Mouse (Mus musculus): Measurements from ENCODE around the gene Phf23.
"Not testable (repeated sequence)": the region's sequence is repeated elsewhere in the genome, so short reads cannot be mapped to it uniquely, and the experiment has no call there.

Gene Phf23

GRCm38 (mm10) chr11:69999666-70000065, 4.1 kb downstream of the Phf23 start:
- DNase-seq (ENCODE audit: low spot score) = no peak

- DNase-seq (ENCODE audit: low spot score) = peak; percentile 88
Observed at GRCm38 (mm10) chr11:70000396-70000898, 4.9 kb downstream of the Phf23 start, which contains the start of gene Dvl2. Gene Dvl2 (plus strand): TSS chr11:70000595.

DNA sequence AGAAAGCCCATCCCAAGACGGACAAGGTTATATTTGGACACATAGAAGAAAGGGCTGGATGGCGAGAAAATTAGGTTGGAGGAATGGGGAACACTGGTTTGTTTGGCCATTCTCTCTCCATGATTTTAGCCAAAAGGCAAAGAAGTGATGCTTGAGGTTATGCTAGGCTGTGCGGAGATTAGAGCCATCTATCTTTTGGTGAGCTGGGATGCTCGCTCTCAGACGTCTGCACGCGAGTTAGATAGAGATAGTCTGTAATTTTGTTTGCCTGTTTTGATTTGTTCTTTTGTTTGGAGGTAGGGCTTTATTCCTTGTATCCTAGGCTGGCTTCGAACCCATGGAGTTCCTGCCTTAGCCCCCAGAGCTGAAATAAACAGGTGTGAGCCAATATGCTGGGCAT, 5.6 kb downstream of the Phf23 start:
- no peak for DNase-seq (ENCODE audit: low spot score)

GRCm38 (mm10) chr11:70001865-70002264, 6.3 kb downstream of the Phf23 start:
- DNase-seq (ENCODE audit: low spot score) = peak; percentile 69

DNA sequence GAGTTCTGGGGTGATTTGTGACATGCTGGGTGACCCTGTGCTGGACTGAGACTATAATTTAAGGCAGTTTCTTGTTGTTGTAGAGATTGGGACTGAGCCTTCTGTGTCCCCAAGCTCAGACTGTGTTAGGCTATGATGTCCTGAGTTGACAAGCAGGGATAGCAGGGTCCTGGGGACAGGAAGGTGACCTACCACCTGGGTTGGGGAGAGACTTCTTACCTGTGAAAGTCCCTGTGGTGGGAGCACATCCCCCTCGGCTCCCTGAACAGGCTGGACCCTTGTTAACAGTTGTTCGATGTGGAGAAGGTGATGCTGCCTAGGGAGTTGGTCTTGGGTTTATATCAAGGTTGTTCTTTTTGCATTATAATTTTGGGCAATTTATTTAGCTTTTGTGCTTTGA, 6.9 kb downstream of the Phf23 start:
- DNase-seq (ENCODE audit: low spot score) = no peak

DNA sequence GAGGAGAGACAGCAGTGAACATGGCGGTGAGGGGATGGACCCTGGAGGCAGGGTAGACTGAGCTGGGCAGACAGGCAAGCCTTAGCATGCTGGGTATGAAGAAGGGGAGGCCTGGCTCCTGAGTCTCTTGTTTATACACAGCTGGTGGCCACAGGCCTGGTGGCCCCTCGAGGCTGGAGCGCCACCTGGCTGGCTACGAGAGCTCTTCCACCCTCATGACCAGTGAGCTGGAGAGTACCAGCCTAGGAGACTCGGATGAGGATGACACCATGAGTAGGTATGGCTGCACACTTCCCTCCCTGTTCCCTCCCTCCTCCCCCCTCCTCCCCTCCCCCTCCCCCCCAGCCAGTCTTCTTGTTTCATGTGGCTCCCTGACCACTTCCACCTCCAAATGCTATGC, 9.9 kb downstream of the Phf23 start:
- peak; percentile 71 for DNase-seq (ENCODE audit: low spot score)

DNA sequence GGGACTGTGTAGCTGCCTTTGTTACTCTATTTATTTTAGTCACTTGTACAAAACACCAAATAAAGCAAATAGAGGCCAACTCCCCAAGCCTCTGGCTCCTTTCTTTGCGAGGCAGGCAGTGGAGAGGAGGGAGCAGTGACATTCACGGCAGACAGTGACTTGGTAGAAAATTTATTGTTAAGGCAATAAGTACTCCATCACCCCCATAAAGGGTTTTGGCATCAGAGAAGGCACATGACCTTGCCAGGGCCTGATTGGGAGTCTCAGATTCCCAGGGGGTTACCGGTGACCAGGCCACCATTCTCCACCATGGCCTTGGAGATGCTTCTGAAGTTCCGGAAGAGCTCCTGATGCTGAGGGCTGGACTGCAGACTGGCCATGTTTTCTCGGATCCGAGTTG, 14.5 kb downstream of the Phf23 start:
- no peak for DNase-seq (ENCODE audit: low spot score)

DNA sequence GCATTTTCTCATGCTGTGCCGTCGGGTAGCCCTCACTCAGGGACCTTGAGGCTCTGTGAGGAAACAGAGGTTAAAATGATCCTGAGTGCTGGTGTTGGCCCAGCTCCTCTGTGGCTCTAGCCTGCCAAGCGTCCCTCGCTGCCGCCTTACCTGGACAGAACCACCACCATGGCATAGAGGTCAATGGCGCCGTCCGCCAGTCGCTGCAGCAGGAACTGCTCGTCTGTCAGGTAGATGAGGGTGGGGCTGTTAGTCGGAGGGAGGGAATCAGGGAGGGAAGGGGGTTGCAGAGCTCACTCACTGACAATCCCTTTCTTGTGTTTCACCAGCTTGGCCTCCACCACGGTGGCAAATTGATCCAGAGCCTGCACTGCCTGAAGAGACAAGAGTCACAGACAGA, 15.0 kb downstream of the Phf23 start:
- no peak for DNase-seq (ENCODE audit: low spot score)

DNA sequence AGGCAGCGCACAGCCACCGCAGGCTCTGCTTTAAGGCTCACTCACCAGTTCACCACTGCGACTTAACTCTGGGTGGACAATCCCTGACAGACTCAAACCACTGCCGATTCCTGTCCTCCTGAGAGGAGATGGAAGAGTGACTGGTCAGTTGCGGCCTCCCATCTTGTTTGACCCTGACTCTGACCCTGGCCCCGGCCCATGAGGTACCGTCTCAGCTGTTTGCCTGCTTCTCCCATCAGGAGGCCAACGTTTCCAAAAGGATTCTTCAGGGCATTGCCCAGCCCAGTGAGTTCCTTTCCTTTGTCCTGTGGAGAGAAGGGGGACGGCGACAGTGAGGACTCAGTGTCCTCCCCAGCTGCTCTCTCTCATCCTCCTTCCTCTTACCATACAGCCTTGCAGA, 15.4 kb downstream of the Phf23 start:
- DNase-seq (ENCODE audit: low spot score) = no peak

- DNase-seq (ENCODE audit: low spot score) = no peak
Observed at GRCm38 (mm10) chr11:70012931-70013330, 17.4 kb downstream of the Phf23 start.

- no peak for DNase-seq (ENCODE audit: low spot score)
Observed at GRCm38 (mm10) chr11:70013408-70013807, 17.8 kb downstream of the Phf23 start.

GRCm38 (mm10) chr11:70014051-70014450, 18.5 kb downstream of the Phf23 start:
- no peak for DNase-seq (ENCODE audit: low spot score)

DNA sequence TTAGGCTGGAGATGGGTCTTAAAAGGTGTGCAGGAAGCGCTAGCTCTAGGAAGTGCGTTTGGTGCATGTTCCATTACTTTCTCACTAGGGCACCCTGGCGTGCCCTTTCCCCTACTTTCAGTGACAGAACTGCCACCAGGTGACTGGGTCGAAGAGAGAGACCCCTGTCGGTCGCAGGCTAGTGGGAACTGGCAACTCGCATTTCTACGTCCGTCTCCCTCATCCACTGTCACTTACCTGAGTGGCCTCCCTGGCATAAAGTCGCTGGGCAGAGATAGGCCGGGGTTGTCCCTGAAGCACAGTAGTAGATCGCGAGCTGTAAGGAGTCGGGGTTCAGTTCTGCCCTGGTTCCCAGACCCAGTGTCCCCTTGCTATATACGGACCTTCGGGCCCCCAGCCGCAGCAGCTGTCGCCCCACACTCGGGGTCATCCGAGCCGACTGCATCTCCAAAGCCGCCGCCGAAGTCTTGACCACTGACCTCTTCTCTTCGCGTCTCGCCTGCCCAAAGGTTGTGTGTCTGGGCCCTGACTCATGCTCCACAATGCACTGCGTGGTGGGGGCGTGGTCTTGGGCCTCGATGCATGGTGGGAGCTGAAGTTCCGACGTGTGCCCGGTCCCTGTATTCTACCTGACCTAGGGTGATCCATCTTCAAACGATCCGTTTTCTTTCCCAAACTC, 19.4 kb downstream of the Phf23 start, which contains the start of gene Acadvl:
Gene Acadvl (minus strand): TSS at position 532 of the 679 bp plus-strand sequence.
- peak; percentile 72 for DNase-seq (ENCODE audit: low spot score)

DNA sequence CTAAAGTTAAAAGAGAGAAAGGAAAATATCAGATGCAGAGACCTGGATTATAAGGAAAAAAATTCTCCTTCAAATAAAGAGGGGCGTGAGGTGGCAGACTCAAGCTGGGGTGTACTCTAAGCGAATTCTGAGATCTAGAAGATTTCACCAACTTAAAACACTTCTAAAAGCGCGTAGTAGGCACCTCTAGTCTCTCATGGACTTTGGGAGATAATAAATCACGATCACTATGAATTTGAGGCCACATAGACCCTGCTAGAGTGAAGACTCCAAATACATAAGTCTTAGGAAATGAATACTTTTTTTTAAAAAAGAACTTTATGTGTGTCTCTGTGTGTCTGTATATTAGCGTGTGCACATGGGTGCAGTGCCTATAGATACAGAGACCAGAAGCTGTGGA, 20.1 kb downstream of the Phf23 start:
- DNase-seq (ENCODE audit: low spot score) = no peak

DNA sequence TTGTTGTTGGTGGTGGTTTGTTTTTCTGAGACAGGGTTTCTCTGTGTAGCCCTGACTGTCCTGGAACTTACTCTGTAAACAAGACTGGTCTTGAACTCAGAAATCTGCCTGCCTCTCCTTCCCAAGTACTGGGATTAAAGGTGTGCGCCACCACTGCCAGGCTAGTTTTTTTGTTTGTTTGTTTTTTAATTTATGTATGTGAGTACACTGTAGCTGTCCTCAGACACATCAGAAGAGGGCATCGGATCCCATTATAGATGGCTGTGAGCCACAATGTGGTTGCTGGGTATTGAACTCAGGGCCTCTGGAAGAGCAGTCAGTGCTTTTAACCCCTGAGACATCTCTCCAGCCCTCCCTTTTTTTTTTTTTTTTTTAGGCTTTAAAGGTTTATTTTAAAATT, 20.6 kb downstream of the Phf23 start:
- DNase-seq (ENCODE audit: low spot score) = not testable (repeated sequence)

DNA sequence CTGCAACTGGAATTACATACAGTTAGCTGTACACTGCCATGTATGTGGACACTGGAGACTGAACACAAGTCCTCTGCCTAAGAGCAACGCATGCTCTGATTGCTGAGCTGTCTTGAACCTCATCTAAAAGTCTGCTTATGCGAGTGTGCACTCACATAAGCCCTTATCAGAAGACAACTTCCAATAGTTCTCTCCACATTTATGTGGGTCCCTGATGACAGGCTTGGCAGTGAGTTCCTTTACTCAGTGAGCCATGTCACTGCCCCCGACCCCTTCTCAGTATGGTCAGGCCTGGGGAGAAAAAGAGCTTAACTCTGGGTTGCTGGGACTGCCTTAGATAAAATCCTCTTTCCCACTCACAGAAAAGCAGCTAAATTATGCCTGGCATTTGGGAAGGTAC, 21.1 kb downstream of the Phf23 start, which contains the start of gene Dlg4:
Gene Dlg4 (plus strand): TSS at position 274 of the 400 bp plus-strand sequence.
- no peak for DNase-seq (ENCODE audit: low spot score)

- DNase-seq (ENCODE audit: low spot score) = no peak
Observed at GRCm38 (mm10) chr11:70017199-70017767, 21.7 kb downstream of the Phf23 start.

DNA sequence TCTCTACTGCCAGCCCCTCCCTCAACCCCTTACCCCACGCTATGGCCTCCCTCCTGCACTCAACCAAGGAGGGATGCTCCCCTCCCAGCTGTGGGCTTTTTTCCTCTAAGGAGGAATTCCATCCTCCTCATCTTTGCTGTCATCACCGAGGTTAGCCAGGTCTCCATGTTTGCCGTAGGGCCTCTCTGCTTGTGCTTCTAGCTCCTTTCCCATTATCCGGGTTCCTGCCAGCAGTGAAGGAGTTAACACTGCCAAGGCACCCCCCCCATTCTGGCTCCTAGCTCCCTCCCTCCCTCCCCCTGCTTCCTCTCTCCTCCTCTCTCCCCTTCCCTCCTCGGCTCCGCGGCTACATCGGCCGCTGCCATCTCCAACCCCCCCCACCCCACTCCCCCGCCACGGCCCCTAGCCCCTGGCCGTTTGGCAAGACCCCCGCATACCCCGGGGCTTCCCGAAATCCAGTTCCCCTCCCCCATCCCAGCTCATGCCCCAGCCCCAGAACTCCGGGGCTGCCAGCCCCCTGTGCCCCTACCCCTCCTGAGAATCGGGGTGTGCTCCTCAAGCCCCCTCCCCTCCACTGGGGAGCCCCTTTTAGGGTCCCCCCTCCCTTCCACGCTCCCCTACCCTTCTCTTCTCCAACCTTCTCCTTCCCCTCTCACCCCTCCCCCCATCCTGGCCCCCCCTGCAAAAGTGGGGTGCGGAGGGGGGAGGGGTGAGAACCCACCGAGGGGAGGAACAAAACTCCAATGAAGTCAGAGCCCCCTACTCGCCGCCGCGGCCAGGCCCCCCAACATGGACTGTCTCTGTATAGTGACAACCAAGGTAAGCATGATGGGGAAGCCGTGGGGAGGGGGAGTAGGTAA, 22.8 kb downstream of the Phf23 start:
- no peak for DNase-seq (ENCODE audit: low spot score)

DNA sequence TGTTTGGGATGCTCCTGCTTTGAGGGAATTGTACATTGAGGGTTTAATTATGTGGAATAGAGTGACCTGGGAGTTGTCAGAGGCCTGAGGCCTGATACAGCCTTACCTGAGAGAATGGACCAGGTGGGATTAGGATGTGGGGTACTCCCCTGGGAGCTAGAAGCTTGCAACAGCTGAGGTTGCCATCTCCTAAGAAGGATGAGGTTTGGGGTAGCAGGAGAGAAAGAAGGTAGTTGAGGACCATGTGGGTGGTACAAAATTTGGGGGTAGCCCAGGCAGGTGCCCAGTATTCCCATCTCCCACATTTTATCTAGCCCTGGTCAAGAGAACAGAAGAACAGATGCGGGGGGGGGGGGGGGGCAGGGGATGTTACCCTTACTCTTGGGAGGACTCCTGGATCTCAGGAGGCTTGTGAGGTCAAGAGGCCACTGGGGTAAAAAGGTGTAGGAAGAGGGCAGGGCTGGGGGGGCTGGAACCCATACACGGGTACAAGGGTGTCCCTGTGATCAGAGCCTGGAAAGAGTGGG, 24.0 kb downstream of the Phf23 start:
- DNase-seq (ENCODE audit: low spot score) = no peak

- DNase-seq (ENCODE audit: low spot score) = no peak
Observed at GRCm38 (mm10) chr11:70020022-70020631, 24.6 kb downstream of the Phf23 start.

DNA sequence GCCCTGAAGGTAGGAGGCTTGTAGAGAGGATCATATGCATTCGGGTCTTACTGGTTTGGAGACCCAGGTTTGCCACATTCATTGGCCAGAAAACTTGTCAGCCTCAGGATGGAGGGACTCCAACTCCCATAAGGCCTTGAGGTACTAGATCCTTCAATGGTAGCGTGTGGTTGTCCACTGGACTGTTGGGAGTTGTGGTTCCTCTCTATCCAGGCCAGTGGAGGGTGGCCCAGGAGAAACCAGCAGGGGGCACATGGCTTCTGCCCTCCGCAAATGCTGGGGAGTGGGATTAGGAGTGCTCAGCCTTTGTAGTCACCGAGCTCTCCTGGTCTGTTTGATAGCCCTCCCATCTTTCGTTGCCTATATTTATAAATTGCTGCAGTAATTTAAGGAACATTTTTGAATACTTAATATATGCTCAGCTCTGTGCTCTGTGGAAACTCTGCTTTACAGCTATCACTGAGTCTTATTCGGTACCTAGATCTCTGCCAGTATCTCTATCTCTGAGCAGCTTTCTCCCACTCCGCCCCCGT, 25.2 kb downstream of the Phf23 start:
- DNase-seq (ENCODE audit: low spot score) = peak; percentile 73

Measured in T-cell, adult 2 months (primary cell).